Comparison of ENCODE assay signal across 7 mouse cellular contexts in genomic region chr1:191905637-191906533, GRCm38 (mm10). TPM values are rescaled to one million over a fixed set of nuclear protein-coding genes. Genes with fewer than 3 reads are reported as not detected.
DNase-seq lines count a peak whose midpoint lies in the region; ATAC-seq and TF ChIP-seq lines count a peak whose summit lies in the region.

No protein-coding gene starts in this region.

- peak overlapping the region; percentile 81 for H3K4me2 ChIP-seq in forebrain, embryonic 15.5 days (replicated peaks)
- H3K4me2 ChIP-seq in kidney, embryonic 16.5 days (replicated peaks; ENCODE audit: low read depth, low read length) = peak overlapping the region; percentile 92
- H3K4me2 ChIP-seq in stomach, embryonic 15.5 days = peak overlapping the region; percentile 91

- H3K4me3 ChIP-seq in spleen, adult 2 months (ENCODE audit: extremely low read depth, insufficient read depth, insufficient read length) = peak overlapping the region; percentile 68
- peak overlapping the region; percentile 96 for H3K4me3 ChIP-seq in forebrain, embryonic 15.5 days
- peak overlapping the region; percentile 79 for H3K4me3 ChIP-seq in kidney, embryonic 16.5 days (ENCODE audit: low read length)
- peak overlapping the region; percentile 96 for H3K4me3 ChIP-seq in stomach, embryonic 15.5 days (replicated peaks)

- H3K27ac ChIP-seq in spleen, adult 2 months (ENCODE audit: insufficient read depth, low read length) = 0 out of 2 replicates have a peak overlapping the region, but pooled peaks have one; percentile 17
- peak overlapping the region; percentile 53; the same call in 1 of the 2 replicates for H3K27ac ChIP-seq in forebrain, embryonic 15.5 days (replicated peaks)
- 0 out of 2 replicates have a peak overlapping the region, but pooled peaks have one; percentile 37 for H3K27ac ChIP-seq in kidney, embryonic 16.5 days (ENCODE audit: low read length)
- H3K27ac ChIP-seq in stomach, embryonic 15.5 days = peak overlapping the region; percentile 76

- TF ChIP-seq POLR2A in spleen, adult 2 months (IDR thresholded peaks at IDR 0.05; ENCODE audit: low read depth, low read length) = no peak
- peak; percentile 71 for TF ChIP-seq POLR2A in brain, embryonic 14.5 days (IDR thresholded peaks at IDR 0.05; ENCODE audit: borderline replicate concordance, extremely low read depth, insufficient read depth, insufficient read length, poor library complexity, severe bottlenecking)

- 8% methylated on average over 56 of the region's 58 CpGs for WGBS in spleen, adult 2 months
- WGBS in forebrain, embryonic 15.5 days = 2% methylated on average over 52 of the region's 58 CpGs
- 5% methylated on average over 45 of the region's 58 CpGs for WGBS in kidney, embryonic 16.5 days
- WGBS in stomach, embryonic 15.5 days = 4% methylated on average over 58 of the region's 58 CpGs

- no peaks in the 10 kb centered on the region for H3K27me3 ChIP-seq in spleen, adult 2 months (ENCODE audit: control insufficient read depth, insufficient read depth, low read length)
- no peaks in the 10 kb centered on the region for H3K27me3 ChIP-seq in forebrain, embryonic 15.5 days
- H3K27me3 ChIP-seq in kidney, embryonic 16.5 days (ENCODE audit: insufficient read depth, low read length) = no peaks in the 10 kb centered on the region
- no peaks in the 10 kb centered on the region for H3K27me3 ChIP-seq in stomach, embryonic 15.5 days (replicated peaks)

- peaks cover 10% of the 10 kb centered on the region; the same call in 1 of the 2 replicates for H3K36me3 ChIP-seq in spleen, adult 2 months (ENCODE audit: control insufficient read depth, insufficient read depth, low read length)
- peaks cover 10% of the 10 kb centered on the region; the same call in 1 of the 2 replicates for H3K36me3 ChIP-seq in forebrain, embryonic 15.5 days
- peaks cover 10% of the 10 kb centered on the region for H3K36me3 ChIP-seq in kidney, embryonic 16.5 days (ENCODE audit: insufficient read depth, low read length)
- H3K36me3 ChIP-seq in stomach, embryonic 15.5 days = peaks cover 8% of the 10 kb centered on the region

- peak in 1 of 2 experiments; percentile 61 for DNase-seq in spleen, adult 2 months (ENCODE audit: low read depth in 1 of 2, low spot score in 2 of 2)
- DNase-seq in spleen, adult 12 weeks (ENCODE audit: low spot score) = no peak
- no peak for DNase-seq in brain, embryonic 14.5 days (ENCODE audit: low read depth)
- peak; percentile 76 for DNase-seq in lung, postnatal 36 days

- H3K9me3 ChIP-seq in forebrain, embryonic 15.5 days = no peaks in the 10 kb centered on the region
- H3K9me3 ChIP-seq in kidney, embryonic 16.5 days (ENCODE audit: low read length) = no peaks in the 10 kb centered on the region
- no peaks in the 10 kb centered on the region for H3K9me3 ChIP-seq in stomach, embryonic 15.5 days

- peak; percentile 62 for ATAC-seq in forebrain, embryonic 15.5 days (replicated peaks)
- ATAC-seq in kidney, embryonic 16.5 days (ENCODE audit: low FRiP score, low TSS enrichment) = peak; percentile 80
- ATAC-seq in stomach, embryonic 15.5 days (ENCODE audit: insufficient read depth, low FRiP score, low read depth) = peak; percentile 64

- no peak for TF ChIP-seq CTCF in spleen, adult 2 months (IDR thresholded peaks at IDR 0.05; ENCODE audit: extremely low read depth, insufficient read depth, insufficient read length, insufficient replicate concordance)
- no peak for TF ChIP-seq CTCF in brain, embryonic 14.5 days (IDR thresholded peaks at IDR 0.05; ENCODE audit: borderline replicate concordance, extremely low read depth, insufficient read depth, insufficient read length)

- peak overlapping the region; percentile 79 for H3K9ac ChIP-seq in forebrain, embryonic 15.5 days (replicated peaks)
- peak overlapping the region; percentile 79 for H3K9ac ChIP-seq in kidney, embryonic 16.5 days (replicated peaks; ENCODE audit: low read length)
- H3K9ac ChIP-seq in stomach, embryonic 15.5 days = peak overlapping the region; percentile 84

- peaks cover 10% of the 10 kb centered on the region for H3K4me1 ChIP-seq in spleen, adult 2 months (ENCODE audit: control insufficient read depth, insufficient read depth, insufficient read length)
- peaks cover 40% of the 10 kb centered on the region for H3K4me1 ChIP-seq in forebrain, embryonic 15.5 days
- H3K4me1 ChIP-seq in kidney, embryonic 16.5 days (ENCODE audit: insufficient read depth, low read length) = peaks cover 36% of the 10 kb centered on the region
- peaks cover 29% of the 10 kb centered on the region for H3K4me1 ChIP-seq in stomach, embryonic 15.5 days

RNA-seq across cellular contexts. Expression of gene Slc30a1, which starts 0.7 kb away (rescaled TPM):
- 8.9 and 11.3 TPM in 2 replicates for polyA plus RNA-seq in spleen, adult 2 months (2012; rRNA removed)
- polyA plus RNA-seq in brain, embryonic 14.5 days (2012; rRNA removed) = 8.8 and 11.4 TPM in 2 replicates
- polyA plus RNA-seq in forebrain, embryonic 15.5 days (2015; fragmentation: Nextera tagmentation; extraction: Ambion mirVana) = 3.4 and 3.7 TPM in 2 replicates
- 1.6 and 2.0 TPM in 2 replicates for polyA plus RNA-seq in kidney, embryonic 16.5 days (2015; fragmentation: Nextera tagmentation; extraction: Ambion mirVana)
- 4.5 and 4.9 TPM in 2 replicates for polyA plus RNA-seq in stomach, embryonic 15.5 days (2015; fragmentation: Nextera tagmentation; extraction: Ambion mirVana)

Comparison
In these comparisons a context has a peak if more than half of its experiments do, and no peak if none do; other contexts are left out.
1. H3K27ac ChIP-seq: peak in every context shown above with its lines; median percentile 76 in stomach, embryonic 15.5 days; 53 in forebrain, embryonic 15.5 days; 37 in kidney, embryonic 16.5 days; 17 in spleen, adult 2 months.